Mouse (Mus musculus): Measurements from ENCODE around the gene Clasrp. TPM values are rescaled to one million over a fixed set of nuclear protein-coding genes. Genes with fewer than 3 reads are reported as not detected.
A peak's percentile ranks its signal among the peaks of the same experiment; 100 is the strongest.
"Not testable (repeated sequence)": the region's sequence is repeated elsewhere in the genome, so short reads cannot be mapped to it uniquely, and the experiment has no call there.

The Clasrp gene
- total RNA-seq, 2 experiments from 2014 or later, result 8.7 to 10.4 TPM

- no peak for DNase-seq (ENCODE audit: low spot score)
Measured at GRCm38 (mm10) chr7:19609641-19610332, 5.5 kb upstream of the Clasrp start.

GRCm38 (mm10) chr7:19607291-19607690, 3.0 kb upstream of the Clasrp start:
- DNase-seq (ENCODE audit: low spot score), result no peak

- not testable (repeated sequence) for DNase-seq (ENCODE audit: low spot score)
Measured at GRCm38 (mm10) chr7:19604606-19605214, 424 bp upstream of the Clasrp start.

DNA sequence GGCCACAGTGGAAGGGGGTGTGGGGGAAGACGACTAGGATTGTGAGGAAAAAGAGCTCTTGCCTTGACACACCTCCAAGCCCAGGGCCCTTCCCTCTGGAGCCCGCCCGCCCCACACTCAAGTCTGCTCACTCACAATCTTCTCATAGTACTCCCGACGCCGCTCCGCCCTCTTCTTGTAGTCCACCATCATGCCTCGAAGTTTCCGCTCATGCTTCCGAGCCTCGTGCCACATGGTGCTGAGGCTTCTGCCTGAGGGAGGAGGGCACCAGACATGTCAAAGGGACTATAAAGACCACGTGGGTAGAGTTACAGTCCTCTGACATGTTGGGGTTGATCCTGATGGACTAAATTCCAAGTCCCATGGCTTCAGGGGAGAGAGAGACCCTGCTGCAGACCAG, 1.2 kb downstream of the Clasrp start:
- DNase-seq (ENCODE audit: low spot score), result no peak

- DNase-seq (ENCODE audit: low spot score), result no peak
Measured at GRCm38 (mm10) chr7:19600562-19600961, 3.7 kb downstream of the Clasrp start.

GRCm38 (mm10) chr7:19593061-19593730, 11.1 kb downstream of the Clasrp start:
- no peak for DNase-seq (ENCODE audit: low spot score)

DNA sequence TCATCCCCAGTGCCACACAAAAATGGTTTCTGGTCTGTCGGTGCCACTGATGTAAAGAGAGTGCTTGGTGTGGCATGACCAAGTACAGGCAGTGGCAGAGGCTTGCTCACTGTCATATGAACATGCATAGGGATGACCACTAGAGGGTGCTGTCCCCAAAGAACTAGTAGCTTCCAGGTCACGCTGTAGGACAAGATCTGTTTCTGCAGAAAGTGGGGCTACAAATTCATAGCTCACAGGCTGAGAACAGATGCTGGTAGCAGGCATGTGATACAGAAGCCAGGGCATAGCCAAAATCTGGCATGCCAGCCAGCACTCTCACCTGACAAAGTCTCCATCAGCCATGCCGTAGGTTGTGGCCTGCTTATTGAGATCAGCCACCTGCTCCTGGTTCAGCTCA, 14.4 kb downstream of the Clasrp start:
- peak; percentile 80 for DNase-seq (ENCODE audit: low spot score)

GRCm38 (mm10) chr7:19589207-19589606, 15.1 kb downstream of the Clasrp start:
- DNase-seq (ENCODE audit: low spot score), result peak; percentile 37

DNA sequence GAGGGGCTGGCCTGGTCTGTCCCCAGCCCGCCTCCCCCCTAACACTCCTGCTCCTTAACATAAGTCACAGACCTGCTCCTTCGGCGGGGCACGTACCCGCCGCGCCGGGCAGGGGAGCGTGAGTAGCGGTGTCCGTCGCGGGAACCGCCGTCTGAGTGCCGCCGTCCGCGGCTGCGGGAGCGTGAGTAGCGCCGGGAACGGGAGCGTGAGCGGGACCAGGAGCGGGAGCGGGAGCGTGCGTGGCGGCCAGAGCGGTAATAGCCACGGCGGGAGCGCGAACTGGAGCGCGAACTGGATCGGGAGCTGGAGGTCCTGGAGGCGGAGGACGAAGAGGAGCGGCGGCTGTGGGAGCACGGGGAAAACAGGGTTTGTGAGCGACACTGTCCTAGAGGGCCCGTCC, 18.0 kb downstream of the Clasrp start:
- no peak for DNase-seq (ENCODE audit: low spot score)

GRCm38 (mm10) chr7:19580634-19581033, 23.7 kb downstream of the Clasrp start:
- no peak for DNase-seq (ENCODE audit: low spot score)

DNA sequence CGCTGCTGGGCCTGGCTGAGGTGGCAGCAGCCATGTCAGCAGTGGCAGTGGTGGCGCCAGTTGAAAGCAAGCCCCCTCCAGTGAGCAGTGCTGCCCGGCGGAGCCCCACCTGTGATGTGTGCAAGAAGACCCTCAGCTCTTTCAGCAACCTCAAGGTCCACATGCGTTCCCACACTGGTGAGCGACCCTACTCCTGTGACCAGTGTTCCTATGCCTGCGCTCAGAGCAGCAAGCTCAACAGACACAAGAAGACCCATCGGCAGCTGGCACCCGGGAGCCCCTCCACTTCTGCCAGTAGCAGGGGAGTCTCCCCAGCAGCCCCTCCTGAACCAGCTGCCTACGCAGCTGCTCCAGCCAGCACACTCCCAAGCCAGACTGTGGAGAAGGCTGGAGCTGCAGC, 24.5 kb downstream of the Clasrp start:
- no peak for DNase-seq (ENCODE audit: low spot score)

- no peak for DNase-seq (ENCODE audit: low spot score)
Measured at GRCm38 (mm10) chr7:19578436-19578835, 25.9 kb downstream of the Clasrp start.

DNA sequence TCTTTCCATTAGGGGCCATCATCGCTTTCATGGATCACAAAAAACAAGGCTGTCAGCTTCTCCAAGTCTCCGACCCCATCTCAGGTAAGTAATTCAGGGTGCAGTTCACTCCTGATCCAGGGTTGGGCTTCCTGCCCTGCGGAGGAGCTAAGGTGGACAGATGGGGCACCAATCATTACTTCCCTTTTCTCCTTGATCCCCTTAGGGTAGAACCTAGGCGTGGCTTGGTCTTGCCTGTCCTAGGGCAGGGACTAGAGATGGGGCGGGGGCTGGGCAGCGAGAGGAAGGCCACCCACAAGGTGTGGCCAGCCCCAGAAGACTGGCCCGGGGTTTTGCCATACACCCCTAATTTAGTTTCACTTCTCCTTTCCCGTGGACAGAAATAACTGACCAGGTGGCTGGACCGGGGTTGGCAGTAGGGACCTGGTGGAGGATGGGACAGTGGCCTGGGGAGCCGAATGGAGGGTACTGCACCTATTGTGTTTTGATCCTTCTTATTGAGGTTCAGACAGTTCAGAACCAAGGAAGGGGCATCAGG, 26.3 kb downstream of the Clasrp start:
- peak; percentile 22 for DNase-seq (ENCODE audit: low spot score)

DNA sequence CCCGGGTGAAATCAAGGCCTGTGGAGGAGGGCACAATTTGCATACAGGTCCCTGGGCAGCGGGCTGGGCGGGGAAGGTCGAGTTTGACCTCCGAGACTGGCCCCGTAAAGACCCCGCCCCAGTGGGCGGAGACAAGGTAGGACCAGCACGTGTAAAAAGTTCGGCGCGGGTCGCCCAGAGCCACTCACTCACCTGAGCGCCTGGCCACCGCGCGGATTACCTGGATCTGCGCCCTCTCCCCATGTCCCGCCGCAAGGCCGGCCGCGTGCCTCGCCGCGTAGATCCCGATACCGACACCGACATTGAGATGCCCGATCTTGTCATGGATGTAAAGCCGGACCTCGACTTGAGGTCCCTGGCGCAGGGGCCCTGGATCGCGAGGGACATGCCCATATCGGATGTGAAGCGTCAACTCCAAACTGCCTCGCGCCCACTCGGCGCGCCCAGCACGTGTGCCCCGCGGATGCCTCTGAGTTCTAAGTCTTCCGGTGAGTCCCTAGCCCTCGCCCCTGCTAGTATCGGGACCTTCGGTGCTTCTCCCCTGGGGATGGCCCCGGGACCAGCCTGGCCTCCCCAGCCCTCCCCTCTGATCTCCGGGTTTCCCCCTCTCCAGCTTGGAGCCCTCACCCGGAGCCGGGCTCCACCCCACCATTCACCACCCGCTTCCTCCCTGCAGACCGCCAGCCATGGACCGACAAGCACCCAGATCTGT, 27.0 kb downstream of the Clasrp start, which contains the start of the genes Zfp296 and Gemin7:
Gene Zfp296, plus strand, starts transcription at position 147 of the 712 bp plus-strand sequence.
Gene Gemin7, minus strand, starts transcription at position 455 of the 712 bp plus-strand sequence.
- peak; percentile 21 for DNase-seq (ENCODE audit: low spot score)

DNA sequence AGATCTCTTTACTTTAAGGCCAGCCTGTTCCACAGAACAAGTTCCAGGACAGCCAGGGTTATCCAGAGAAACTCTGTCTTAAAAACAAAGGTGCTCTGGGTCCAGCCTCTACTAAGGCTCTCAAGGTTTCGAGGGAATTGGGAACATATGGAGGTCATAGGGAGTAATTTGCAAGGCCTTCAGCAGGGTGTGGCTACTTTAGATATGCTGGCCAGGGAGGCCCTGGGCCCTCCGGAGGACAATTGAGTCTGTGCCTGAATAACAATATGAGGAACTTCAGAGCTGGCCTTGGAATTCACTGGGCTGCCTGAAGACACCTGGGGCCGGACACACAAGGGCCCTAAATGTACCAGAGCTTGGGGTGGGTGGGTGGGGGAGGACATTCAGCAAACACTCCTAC, 28.7 kb downstream of the Clasrp start:
- no peak for DNase-seq (ENCODE audit: low spot score)

DNA sequence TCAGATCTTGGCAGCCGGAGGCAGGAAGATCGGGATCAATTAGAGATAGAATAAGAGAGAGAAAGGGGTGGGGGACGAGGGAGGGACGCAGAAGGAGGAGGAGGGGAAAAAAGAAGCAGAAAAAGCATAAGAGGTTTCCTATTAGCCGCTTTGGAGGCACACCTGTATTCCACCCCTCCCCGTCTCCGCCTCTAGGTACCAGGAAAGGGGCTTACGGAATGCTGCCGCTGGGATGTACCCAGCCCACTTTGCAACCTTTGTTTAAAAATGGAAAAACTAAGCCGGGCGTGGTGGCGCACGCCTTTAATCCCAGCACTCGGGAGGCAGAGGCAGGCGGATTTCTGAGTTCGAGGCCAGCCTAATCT, 30.5 kb downstream of the Clasrp start:
- no peak for DNase-seq (ENCODE audit: low spot score)

GRCm38 (mm10) chr7:19572926-19573775, 31.1 kb downstream of the Clasrp start:
- peak; percentile 80 for DNase-seq (ENCODE audit: low spot score)

GRCm38 (mm10) chr7:19569647-19570046, 34.6 kb downstream of the Clasrp start:
- no peak for DNase-seq (ENCODE audit: low spot score)

- no peak for DNase-seq (ENCODE audit: low spot score)
Measured at GRCm38 (mm10) chr7:19567426-19567825, 36.9 kb downstream of the Clasrp start.

- DNase-seq (ENCODE audit: low spot score), result no peak
Measured at GRCm38 (mm10) chr7:19565803-19566202, 38.5 kb downstream of the Clasrp start.

DNA sequence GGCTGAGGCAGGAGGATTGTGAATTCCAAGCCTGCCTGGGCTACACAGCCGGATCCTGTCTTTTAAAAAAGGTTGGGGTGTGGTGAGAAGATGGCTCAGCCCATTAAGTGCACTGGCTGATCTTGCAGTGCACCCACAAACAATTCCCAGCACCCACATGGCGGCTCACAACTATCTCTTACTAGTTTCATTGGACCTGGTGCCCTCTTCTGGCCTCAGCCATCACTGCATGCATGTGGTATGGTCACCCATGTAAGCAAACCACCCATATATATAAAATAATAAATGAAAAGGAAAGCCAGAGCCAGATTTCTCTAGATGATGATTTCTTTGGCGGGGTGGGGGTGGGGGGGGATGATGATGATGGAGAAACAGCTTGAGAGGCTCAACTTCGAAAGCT, 39.8 kb downstream of the Clasrp start:
- DNase-seq (ENCODE audit: low spot score), result no peak

All from gastrocnemius, adult 18-20 months (tissue).